Mouse (Mus musculus) midbrain, embryonic 14.5 days (tissue): ENCODE data around the gene Ankrd26. TPM values are rescaled to one million over a fixed set of nuclear protein-coding genes. Genes with fewer than 3 reads are reported as not detected.
A peak's percentile ranks its signal among the peaks of the same experiment; 100 is the strongest.

ENCODE experiments used
- ATAC-seq: fragments of 200-750 bp; cut with Nextera tagmentation; 2 replicates; pipeline ENCODE4 v1.8.0; 2017; ENCODE audit warnings: moderate number of reproducible peaks, moderate library complexity; ENCODE audit not compliant: low FRiP score, low TSS enrichment
- DNase-seq: peaks from one replicate; pipeline ENCODE4 v3.0.0-alpha.2; 2015
- H3K27ac ChIP-seq: fragments of 300-500 bp; sonication (generic); replicated peaks from 2 replicates; pipeline ENCODE4 v1.5.1; 2014; ENCODE audit warnings: mild to moderate bottlenecking, low read depth, low read length, moderate library complexity
- H3K27me3 ChIP-seq: fragments of 300-500 bp; sonication (generic); 2 replicates; pipeline ENCODE4 v1.6.1; 2014; ENCODE audit warnings: low read length, control low read depth, mixed read lengths; ENCODE audit not compliant: control insufficient read depth, insufficient read depth
- H3K36me3 ChIP-seq: fragments of 300-500 bp; sonication (generic); 2 replicates; pipeline ENCODE4 v1.6.1; 2014; ENCODE audit warnings: low read length, control low read depth; ENCODE audit not compliant: control insufficient read depth, insufficient read depth
- H3K4me1 ChIP-seq: fragments of 300-500 bp; sonication (generic); 2 replicates; pipeline ENCODE4 v1.6.1; 2014; ENCODE audit warnings: mild to moderate bottlenecking, antibody characterized with exemption, low read length, control low read depth; ENCODE audit not compliant: control insufficient read depth, insufficient read depth
- H3K4me2 ChIP-seq: fragments of 300-500 bp; sonication (generic); 2 replicates; pipeline ENCODE4 v1.6.1; 2014; ENCODE audit warnings: mild to moderate bottlenecking, low read length, moderate library complexity
- H3K4me3 ChIP-seq: fragments of 300-500 bp; sonication (generic); replicated peaks from 2 replicates; pipeline ENCODE4 v1.5.1; 2014; ENCODE audit warnings: low read depth, low read length
- H3K9ac ChIP-seq: fragments of 300-500 bp; sonication (generic); replicated peaks from 2 replicates; pipeline ENCODE4 v1.6.1; 2014; ENCODE audit warnings: mild to moderate bottlenecking, low read length, moderate library complexity
- H3K9me3 ChIP-seq: fragments of 300-500 bp; sonication (generic); 2 replicates; pipeline ENCODE4 v1.6.1; 2016; ENCODE audit warnings: low read length, control low read depth, mixed read lengths; ENCODE audit not compliant: control insufficient read depth
- WGBS: fragments of 180-500 bp; shearing (Covaris S2); extraction: QIAGEN DNeasy Blood & Tissue Kit; methylation state at CpG from one replicate; pipeline ENCODE4 v1.1.7; 2014; 5-methylcytosine and 5-hydroxymethylcytosine counted together
- polyA plus RNA-seq: library from polyadenylated mRNA; unstranded; fragments of >200 nt; fragmentation: Nextera tagmentation; extraction: Ambion mirVana; gene quantifications from 2 replicates; pipeline ENCODE4 v1.2.1, GENCODE M21; 2014

Gene Ankrd26
- polyA plus RNA-seq: 12.4 and 13.5 TPM in 2 replicates

- no peaks in the 10 kb centered on the region for H3K9me3 ChIP-seq
- no peaks in the 10 kb centered on the region for H3K27me3 ChIP-seq
- WGBS: 4% methylated on average over 54 of the region's 54 CpGs
- DNase-seq (peak; percentile 96), ATAC-seq (peak; percentile 97)
- peaks cover 13% of the 10 kb centered on the region; the same call in 1 of the 2 replicates for H3K4me1 ChIP-seq
- H3K9ac ChIP-seq: peak within 1 kb of the TSS; percentile 79
- peak within 1 kb of the TSS; percentile 78 for H3K4me3 ChIP-seq
- H3K36me3 ChIP-seq: peaks cover 20% of the 10 kb centered on the region
- peak within 1 kb of the TSS; percentile 93 for H3K4me2 ChIP-seq
- H3K27ac ChIP-seq: peak within 1 kb of the TSS; percentile 81
These were observed at the start of gene Ankrd26 for GRCm38 (mm10) chr6:118561745-118562609. Ankrd26 (minus strand) TSS chr6:118562226.

GRCm38 (mm10) chr6:118608906-118609305 lies 46.9 kb upstream of the Ankrd26 start:
- H3K36me3 ChIP-seq: peaks cover 19% of the 10 kb centered on the region; the same call in 1 of the 2 replicates
- H3K4me3 ChIP-seq: no peak overlapping the region
- H3K27ac ChIP-seq: no peak overlapping the region
- 85% methylated on average over 6 of the region's 6 CpGs for WGBS
- ATAC-seq (no peak), DNase-seq (no peak)
- no peaks in the 10 kb centered on the region for H3K27me3 ChIP-seq
- no peaks in the 10 kb centered on the region for H3K4me1 ChIP-seq
- no peak overlapping the region for H3K4me2 ChIP-seq
- no peak overlapping the region for H3K9ac ChIP-seq
- no peaks in the 10 kb centered on the region for H3K9me3 ChIP-seq

GRCm38 (mm10) chr6:118605974-118606373 lies 43.9 kb upstream of the Ankrd26 start:
- ATAC-seq (no peak), DNase-seq (no peak)
- Histone ChIP-seq H3K27me3 (no peaks in the 10 kb centered on the region), H3K36me3 (peaks cover 28% of the 10 kb centered on the region; the same call in 1 of the 2 replicates), H3K4me1 (no peaks in the 10 kb centered on the region), H3K27ac (no peak overlapping the region), H3K4me3 (no peak overlapping the region), H3K4me2 (no peak overlapping the region), H3K9ac (no peak overlapping the region), H3K9me3 (no peaks in the 10 kb centered on the region)
- 78% methylated on average over 7 of the region's 7 CpGs for WGBS

GRCm38 (mm10) chr6:118603825-118604224 lies 41.8 kb upstream of the Ankrd26 start:
- Histone ChIP-seq H3K9ac (no peak overlapping the region), H3K27me3 (no peaks in the 10 kb centered on the region), H3K4me2 (no peak overlapping the region), H3K9me3 (no peaks in the 10 kb centered on the region), H3K4me1 (no peaks in the 10 kb centered on the region), H3K27ac (no peak overlapping the region), H3K4me3 (no peak overlapping the region), H3K36me3 (peaks cover 27% of the 10 kb centered on the region; the same call in 1 of the 2 replicates)
- no peak for DNase-seq
- ATAC-seq: no peak
- WGBS: 93% methylated on average over 7 of the region's 7 CpGs

GRCm38 (mm10) chr6:118595681-118596055 lies 33.6 kb upstream of the Ankrd26 start:
- H3K36me3 ChIP-seq: peaks cover 15% of the 10 kb centered on the region; the same call in 1 of the 2 replicates
- H3K9ac ChIP-seq: no peak overlapping the region
- ATAC-seq: peak; percentile 19; the same call in 1 of the 2 replicates
- peaks cover 9% of the 10 kb centered on the region for H3K4me1 ChIP-seq
- H3K9me3 ChIP-seq: no peaks in the 10 kb centered on the region
- peak; percentile 8 for DNase-seq
- H3K27ac ChIP-seq: no peak overlapping the region
- 60% methylated on average over 9 of the region's 9 CpGs for WGBS
- H3K4me3 ChIP-seq: no peak overlapping the region
- no peak overlapping the region for H3K4me2 ChIP-seq
- H3K27me3 ChIP-seq: peaks cover 12% of the 10 kb centered on the region; the same call in 1 of the 2 replicates

- H3K27me3 ChIP-seq: peaks cover 12% of the 10 kb centered on the region; the same call in 1 of the 2 replicates
- H3K9me3 ChIP-seq: no peaks in the 10 kb centered on the region
- ATAC-seq (no peak), DNase-seq (peak; percentile 18)
- H3K4me1 ChIP-seq: peaks cover 9% of the 10 kb centered on the region
- no peak overlapping the region for H3K4me2 ChIP-seq
- 84% methylated on average over 10 of the region's 10 CpGs for WGBS
- H3K4me3 ChIP-seq: no peak overlapping the region
- peaks cover 15% of the 10 kb centered on the region; the same call in 1 of the 2 replicates for H3K36me3 ChIP-seq
- H3K9ac ChIP-seq: no peak overlapping the region
- H3K27ac ChIP-seq: no peak overlapping the region
These were observed 33.0 kb upstream of the Ankrd26 start for GRCm38 (mm10) chr6:118594833-118595680.

- Histone ChIP-seq H3K4me3 (peak overlapping the region; percentile 34), H3K9ac (0 out of 2 replicates have a peak overlapping the region, but pooled peaks have one; percentile 47), H3K4me2 (peak overlapping the region; percentile 68), H3K27me3 (peaks cover 12% of the 10 kb centered on the region; the same call in 1 of the 2 replicates), H3K9me3 (no peaks in the 10 kb centered on the region), H3K36me3 (peaks cover 15% of the 10 kb centered on the region; the same call in 1 of the 2 replicates), H3K27ac (no peak overlapping the region), H3K4me1 (peaks cover 9% of the 10 kb centered on the region)
- WGBS: 35% methylated on average over 10 of the region's 10 CpGs
- DNase-seq (peak; percentile 19), ATAC-seq (0 out of 2 replicates have a peak, but pooled peaks have one; percentile 37)
These were observed 32.0 kb upstream of the Ankrd26 start for GRCm38 (mm10) chr6:118594070-118594469.

- ATAC-seq (peak; percentile 58; the same call in 1 of the 2 replicates), DNase-seq (peak; percentile 63)
- Histone ChIP-seq H3K36me3 (peaks cover 13% of the 10 kb centered on the region; the same call in 1 of the 2 replicates), H3K9me3 (no peaks in the 10 kb centered on the region), H3K9ac (peak overlapping the region; percentile 47; the same call in 1 of the 2 replicates), H3K27ac (no peak overlapping the region), H3K4me1 (peaks cover 9% of the 10 kb centered on the region), H3K27me3 (peaks cover 12% of the 10 kb centered on the region; the same call in 1 of the 2 replicates), H3K4me3 (peak overlapping the region; percentile 34), H3K4me2 (peak overlapping the region; percentile 68)
- WGBS: under 1% methylated on average over 34 of the region's 34 CpGs
These were observed 31.5 kb upstream of the Ankrd26 start for GRCm38 (mm10) chr6:118593377-118594061.
